In the genomic region with DNA sequence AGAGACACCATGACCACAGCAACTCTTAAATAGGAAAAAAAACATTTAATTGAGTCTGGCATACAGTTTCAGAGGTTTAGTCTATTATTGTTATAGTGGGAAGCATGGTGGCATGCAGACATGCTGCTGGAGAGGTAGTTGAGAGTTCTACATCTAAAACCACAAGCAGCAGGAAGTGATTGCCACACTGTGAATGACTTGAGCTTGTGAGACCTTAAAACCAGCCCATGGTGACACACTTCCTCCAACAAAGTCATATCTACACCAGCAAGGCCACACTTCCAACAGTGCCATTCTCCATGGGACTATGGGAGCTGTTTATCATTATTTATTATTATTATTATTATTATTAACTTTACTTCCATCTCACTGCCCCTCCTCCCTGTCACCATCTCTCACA, we compare ENCODE assay signal across 25 mouse cellular contexts.
DNase-seq lines count a peak whose midpoint lies in the region; ATAC-seq and TF ChIP-seq lines count a peak whose summit lies in the region.
"Had no signal": no experiment of that assay in that cellular context is flagged by ENCODE, and none has a peak within 500 bp of the region (broad histone marks: within the 10 kb centered on the region; RNA-seq: fewer than 3 reads in every experiment).

No protein-coding gene starts in this region.

- H3K4me1 ChIP-seq in lung, postnatal 0 days (ENCODE audit: insufficient read depth, low read depth, low read length): no peaks in the 10 kb centered on the region
- no peaks in the 10 kb centered on the region for H3K4me1 ChIP-seq in lung, adult 2 months (ENCODE audit: control insufficient read depth, insufficient read depth, low read length)
- peaks cover 0 to 2% of the 10 kb centered on the region in 2 experiments; a peak in 1 of 4 replicates for H3K4me1 ChIP-seq in MEL (ENCODE audit: control insufficient read depth in 1 of 2, insufficient read depth in 2 of 2, low read length in 2 of 2)
- H3K4me1 ChIP-seq: heart, embryonic 13.5 days; hindbrain, embryonic 15.5 days had no signal

- TF ChIP-seq RAD21 in MEL (IDR thresholded peaks at IDR 0.05; ENCODE audit: low read depth, low read length): no peak

- no peak overlapping the region for H3K27ac ChIP-seq in lung, postnatal 0 days (ENCODE audit: low read length)
- H3K27ac ChIP-seq in MEL (ENCODE audit: control insufficient read depth, low read depth, low read length): no peak overlapping the region
- H3K27ac ChIP-seq: embryonic facial prominence, embryonic 15.5 days; forebrain, embryonic 10.5 days; gastrocnemius, adult 2 months; heart, embryonic 13.5 days; hindbrain, embryonic 15.5 days had no signal

- H3K9me3 ChIP-seq in lung, postnatal 0 days (ENCODE audit: low read length): no peaks in the 10 kb centered on the region
- H3K9me3 ChIP-seq in MEL (replicated peaks; ENCODE audit: insufficient read depth, low read length): no peaks in the 10 kb centered on the region
- H3K9me3 ChIP-seq: embryonic facial prominence, embryonic 15.5 days; forebrain, embryonic 10.5 days; heart, embryonic 13.5 days; hindbrain, embryonic 15.5 days had no signal

- H3K79me2 ChIP-seq in MEL (ENCODE audit: control insufficient read depth, insufficient read depth, low read length, poor library complexity): no peaks in the 10 kb centered on the region

- H3K4me3 ChIP-seq in lung, postnatal 0 days (ENCODE audit: low read depth, low read length): no peak overlapping the region
- H3K4me3 ChIP-seq in lung, adult 2 months (replicated peaks; ENCODE audit: extremely low read depth, low read depth, low read length): no peak overlapping the region
- H3K4me3 ChIP-seq in MEL (ENCODE audit: control insufficient read depth in 1 of 2, insufficient read depth in 1 of 2, low read depth in 2 of 2, low read length in 2 of 2): no peak overlapping the region
- H3K4me3 ChIP-seq: embryonic facial prominence, embryonic 15.5 days; erythroblast, embryonic 14.5 days; forebrain, embryonic 10.5 days; gastrocnemius, adult 2 months; heart, embryonic 13.5 days; hindbrain, embryonic 15.5 days had no signal

- ATAC-seq in lung, postnatal 0 days: no peak
- peak; percentile 75 for ATAC-seq in granulocyte monocyte progenitor cell, adult 5-6 weeks (replicated peaks; ENCODE audit: poor library complexity, severe bottlenecking)
- ATAC-seq in monocyte, adult 5-6 weeks (replicated peaks; ENCODE audit: insufficient number of reproducible peaks, low FRiP score, low TSS enrichment, poor library complexity, severe bottlenecking): peak; percentile 59
- ATAC-seq: CD4-positive, CD25-positive, alpha-beta regulatory T cell, adult 4 months; forebrain, embryonic 14.5 days had no signal

- TF ChIP-seq CTCF in lung, postnatal 0 days (IDR thresholded peaks at IDR 0.05): no peak
- no peak for TF ChIP-seq CTCF in lung, adult 2 months (IDR thresholded peaks at IDR 0.05; ENCODE audit: insufficient read depth, low read length)
- TF ChIP-seq CTCF in MEL (IDR thresholded peaks at IDR 0.05 in 2 of 3, conservative IDR thresholded peaks at IDR 0.05 in 1 of 3; ENCODE audit: control insufficient read depth in 1 of 3, insufficient read depth in 1 of 3, low read depth in 2 of 3, low read length in 3 of 3, poor library complexity in 1 of 3, severe bottlenecking in 1 of 3): no peak

- H3K27me3 ChIP-seq in lung, postnatal 0 days (replicated peaks; ENCODE audit: insufficient read depth, low read length): no peaks in the 10 kb centered on the region
- H3K27me3 ChIP-seq in MEL (ENCODE audit: control insufficient read depth in 1 of 2, insufficient read depth in 2 of 2, low read length in 2 of 2): no peaks in the 10 kb centered on the region
- H3K27me3 ChIP-seq: embryonic facial prominence, embryonic 15.5 days; heart, embryonic 13.5 days; hindbrain, embryonic 15.5 days had no signal

- no peak for TF ChIP-seq EP300 in lung, postnatal 0 days (IDR thresholded peaks at IDR 0.05)
- TF ChIP-seq EP300 in MEL (IDR thresholded peaks at IDR 0.05; ENCODE audit: low read depth in 1 of 2, low read length in 2 of 2): no peak

- no peak overlapping the region for H3K4me2 ChIP-seq in lung, postnatal 0 days (replicated peaks; ENCODE audit: low read depth, low read length)
- H3K4me2 ChIP-seq: embryonic facial prominence, embryonic 15.5 days; heart, embryonic 13.5 days; hindbrain, embryonic 15.5 days had no signal

- TF ChIP-seq POLR2A in lung, adult 2 months (IDR thresholded peaks at IDR 0.05; ENCODE audit: borderline replicate concordance, extremely low read depth, low read depth, low read length): no peak
- TF ChIP-seq POLR2A in MEL (IDR thresholded peaks at IDR 0.05; ENCODE audit: control insufficient read depth in 1 of 2, insufficient read depth in 1 of 2, low read depth in 1 of 2, low read length in 2 of 2, poor library complexity in 1 of 2): no peak

- no peak overlapping the region for H3K9ac ChIP-seq in lung, postnatal 0 days (replicated peaks; ENCODE audit: low read depth)
- no peak overlapping the region for H3K9ac ChIP-seq in MEL (ENCODE audit: control insufficient read depth, low read depth, low read length, poor library complexity, severe bottlenecking)
- H3K9ac ChIP-seq: embryonic facial prominence, embryonic 15.5 days; heart, embryonic 13.5 days; hindbrain, embryonic 15.5 days had no signal

- no peaks in the 10 kb centered on the region for H3K36me3 ChIP-seq in lung, postnatal 0 days (ENCODE audit: insufficient read depth, low read length)
- peaks cover 0 to 4% of the 10 kb centered on the region in 2 experiments; a peak in 1 of 4 replicates for H3K36me3 ChIP-seq in MEL (ENCODE audit: control insufficient read depth in 1 of 2, insufficient read depth in 2 of 2, low read length in 2 of 2)
- H3K36me3 ChIP-seq: embryonic facial prominence, embryonic 15.5 days; forebrain, embryonic 10.5 days; G1E; heart, embryonic 13.5 days; hindbrain, embryonic 15.5 days had no signal

- DNase-seq in lung, postnatal 0 days (ENCODE audit: low spot score): peak; percentile 13
- DNase-seq in lung, adult 2 months: no peak
- peak; percentile 24 for DNase-seq in MEL (ENCODE audit: low read depth, low spot score)
- DNase-seq in kidney, adult 8-10 months: no peak
- DNase-seq in spleen, postnatal 4 days (ENCODE audit: low spot score in 2 of 2): no peak
- DNase-seq: adrenal gland, postnatal 10 days; B cell, adult 2 months; cerebellum, adult 11 months; cerebellum, adult 9-11 months; cerebellum, postnatal 36 days; embryo, embryonic 11 days; gastrocnemius, adult 2 months; gastrocnemius, postnatal 25 days; heart, adult 11 months; heart, postnatal 36 days had no signal

TF ChIP-seq in MEL, 35 proteins besides CTCF, POLR2A, EP300 and RAD21:
- TF ChIP-seq RCOR1 (IDR thresholded peaks at IDR 0.05; ENCODE audit: low read depth, low read length): no peak
- no peak for TF ChIP-seq MEF2A (IDR thresholded peaks at IDR 0.05; ENCODE audit: extremely low read depth, insufficient replicate concordance, low read depth, low read length, poor library complexity, severe bottlenecking)
- no peak for TF ChIP-seq MAZ (IDR thresholded peaks at IDR 0.05; ENCODE audit: low read depth, low read length)
- TF ChIP-seq NRF1 (IDR thresholded peaks at IDR 0.05; ENCODE audit: insufficient read depth, low read depth, low read length, poor library complexity, severe bottlenecking): no peak
- no peak for TF ChIP-seq CHD1 (IDR thresholded peaks at IDR 0.05; ENCODE audit: low read depth, low read length)
- TF ChIP-seq TBP (IDR thresholded peaks at IDR 0.05; ENCODE audit: low read depth, low read length): no peak
- TF ChIP-seq ZKSCAN1 (IDR thresholded peaks at IDR 0.05; ENCODE audit: low read depth, low read length): no peak
- no peak for TF ChIP-seq ZC3H11A (IDR thresholded peaks at IDR 0.05; ENCODE audit: low read depth, low read length)
- TF ChIP-seq TAL1 (IDR thresholded peaks at IDR 0.05; ENCODE audit: low read length): no peak
- no peak for TF ChIP-seq MYB (IDR thresholded peaks at IDR 0.05; ENCODE audit: low read depth, low read length)
- TF ChIP-seq USF1 (IDR thresholded peaks at IDR 0.05; ENCODE audit: low read depth, low read length): no peak
- TF ChIP-seq E2F4 (IDR thresholded peaks at IDR 0.05; ENCODE audit: borderline replicate concordance, low read depth, low read length): no peak
- no peak for TF ChIP-seq MXI1 (IDR thresholded peaks at IDR 0.05; ENCODE audit: low read depth, low read length)

Comparison
In these comparisons a context has a peak if more than half of its experiments do, and no peak if none do; other contexts are left out.
1. DNase-seq: peak in lung, postnatal 0 days (single experiment) and MEL (single experiment); none in lung, adult 2 months (single experiment), kidney, adult 8-10 months (0 of 2) and spleen, postnatal 4 days (0 of 2).